Mouse (Mus musculus) kidney, embryonic 14.5 days (tissue): ENCODE measurements around the gene Zdhhc17. TPM values are rescaled to one million over a fixed set of nuclear protein-coding genes. Genes with fewer than 3 reads are reported as not detected.

Experiments
- ATAC-seq: fragments of 200-750 bp; cut with Nextera tagmentation; 2 replicates; pipeline ENCODE4 v1.8.0; 2017; ENCODE audit warnings: moderate number of reproducible peaks, mild to moderate bottlenecking, moderate TSS enrichment, moderate library complexity; ENCODE audit not compliant: low FRiP score, low TSS enrichment
- H3K27ac ChIP-seq: fragments of 300-500 bp; sonication (generic); 2 replicates; pipeline ENCODE4 v1.5.1; 2014; ENCODE audit warnings: low read depth, mild to moderate bottlenecking, low read length, moderate library complexity, mixed read lengths
- H3K27me3 ChIP-seq: fragments of 300-500 bp; sonication (generic); 2 replicates; pipeline ENCODE4 v1.6.1; 2014; ENCODE audit warnings: mild to moderate bottlenecking, low read length; ENCODE audit not compliant: control insufficient read depth, insufficient read depth
- H3K36me3 ChIP-seq: fragments of 300-500 bp; sonication (generic); 2 replicates; pipeline ENCODE4 v1.6.1; 2014; ENCODE audit warnings: low read length, mixed read lengths; ENCODE audit not compliant: control insufficient read depth, insufficient read depth
- H3K4me1 ChIP-seq: fragments of 300-500 bp; sonication (generic); 2 replicates; pipeline ENCODE4 v1.6.1; 2014; ENCODE audit warnings: low read length, mixed read lengths; ENCODE audit not compliant: control insufficient read depth, insufficient read depth
- H3K4me2 ChIP-seq: fragments of 300-500 bp; sonication (generic); replicated peaks from 2 replicates; pipeline ENCODE4 v1.6.1; 2014; ENCODE audit warnings: low read depth, mild to moderate bottlenecking, low read length
- H3K4me3 ChIP-seq: fragments of 300-500 bp; sonication (generic); 2 replicates; pipeline ENCODE4 v1.5.1; 2014; ENCODE audit warnings: mild to moderate bottlenecking, low read length
- H3K9ac ChIP-seq: fragments of 300-500 bp; sonication (generic); 2 replicates; pipeline ENCODE4 v1.6.1; 2014; ENCODE audit warnings: low read depth, mild to moderate bottlenecking, low read length, moderate library complexity
- H3K9me3 ChIP-seq: fragments of 300-500 bp; sonication (generic); 2 replicates; pipeline ENCODE4 v1.6.1; 2016; ENCODE audit warnings: low read length; ENCODE audit not compliant: control insufficient read depth
- WGBS: fragments of 180-500 bp; shearing (Covaris S2); extraction: QIAGEN DNeasy Blood & Tissue Kit; methylation state at CpG from one replicate; pipeline ENCODE4 v1.1.7; 2014; 5-methylcytosine and 5-hydroxymethylcytosine counted together
- polyA plus RNA-seq: library from polyadenylated mRNA; unstranded; fragments of >200 nt; fragmentation: Nextera tagmentation; extraction: Ambion mirVana; gene quantifications from 2 replicates; pipeline ENCODE4 v1.2.1, GENCODE M21; 2014

Gene Zdhhc17
- polyA plus RNA-seq, 1 experiment from 2014 or later = 33.5 TPM

GRCm38 (mm10) chr10:110940740-110941398, 69.1 kb downstream of the Zdhhc17 start:
- Histone ChIP-seq H3K4me3 (no peak overlapping the region), H3K27me3 (no peaks in the 10 kb centered on the region), H3K4me1 (no peaks in the 10 kb centered on the region), H3K9ac (no peak overlapping the region), H3K27ac (no peak overlapping the region), H3K4me2 (no peak overlapping the region), H3K36me3 (peaks cover 61% of the 10 kb centered on the region), H3K9me3 (no peaks in the 10 kb centered on the region)
- ATAC-seq = no peak
- 89% methylated on average over 13 of the region's 13 CpGs for WGBS

DNA sequence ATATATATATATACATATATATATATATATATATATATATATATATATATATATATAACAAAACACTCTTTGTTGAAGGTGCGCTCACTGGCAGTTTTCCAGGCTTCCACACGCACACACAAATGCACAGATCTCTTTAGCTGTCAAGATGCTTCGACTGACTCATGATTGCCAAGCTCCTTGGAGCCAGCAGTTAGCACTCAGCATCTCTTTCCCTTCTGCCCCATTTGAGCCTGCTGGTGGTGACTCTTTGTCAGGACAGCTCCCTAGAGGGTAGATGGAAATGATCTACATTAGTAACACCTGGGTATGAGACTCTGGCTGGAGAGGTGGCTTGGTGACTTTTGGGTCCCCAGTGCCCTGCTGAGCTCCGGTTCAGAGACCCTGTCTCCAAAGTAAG, 70.2 kb downstream of the Zdhhc17 start:
- Histone ChIP-seq H3K9ac (no peak overlapping the region), H3K4me2 (no peak overlapping the region), H3K36me3 (peaks cover 59% of the 10 kb centered on the region), H3K4me3 (no peak overlapping the region), H3K4me1 (no peaks in the 10 kb centered on the region), H3K27me3 (no peaks in the 10 kb centered on the region), H3K27ac (no peak overlapping the region), H3K9me3 (no peaks in the 10 kb centered on the region)
- ATAC-seq = no peak
- 83% methylated on average over 4 of the region's 4 CpGs for WGBS

DNA sequence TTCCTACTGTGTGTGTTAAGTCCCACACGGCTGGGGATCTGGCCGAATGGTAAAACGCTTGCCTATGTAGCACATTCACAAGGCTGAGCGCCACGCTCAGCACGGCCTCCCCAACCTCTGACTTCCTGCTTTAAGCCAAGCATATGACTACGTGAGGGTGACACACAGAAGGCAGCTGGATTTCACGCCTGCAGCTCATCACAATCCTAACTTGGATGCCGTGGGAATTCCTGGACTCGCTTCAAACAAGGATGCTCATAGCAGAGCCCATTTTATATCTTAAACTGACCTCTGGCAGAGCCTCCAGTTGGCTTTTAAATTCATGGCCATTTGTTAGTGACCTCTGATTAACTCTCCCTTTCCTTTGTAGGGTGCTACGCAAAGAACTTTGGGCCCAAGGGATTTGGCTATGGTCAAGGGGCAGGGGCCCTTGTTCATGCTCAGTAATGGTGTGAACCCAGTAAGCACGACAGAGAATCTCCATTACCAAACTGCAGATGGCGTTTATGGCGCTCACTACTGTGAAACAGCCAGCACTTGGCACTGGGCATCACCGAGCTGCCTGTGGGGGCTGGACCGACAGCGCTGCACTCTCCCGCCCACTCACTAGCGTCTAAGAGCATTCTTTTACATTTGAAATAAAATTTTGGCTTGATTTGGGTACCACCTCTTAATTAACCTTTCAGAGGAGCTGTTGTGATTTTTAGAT, 70.9 kb downstream of the Zdhhc17 start:
- Histone ChIP-seq H3K27me3 (no peaks in the 10 kb centered on the region), H3K9me3 (no peaks in the 10 kb centered on the region), H3K36me3 (peaks cover 54% of the 10 kb centered on the region), H3K4me1 (no peaks in the 10 kb centered on the region), H3K4me2 (no peak overlapping the region), H3K4me3 (no peak overlapping the region), H3K9ac (no peak overlapping the region), H3K27ac (no peak overlapping the region)
- WGBS = 80% methylated on average over 19 of the region's 19 CpGs
- ATAC-seq = no peak

- no peaks in the 10 kb centered on the region for H3K4me1 ChIP-seq
- H3K9me3 ChIP-seq = no peaks in the 10 kb centered on the region
- no peaks in the 10 kb centered on the region for H3K27me3 ChIP-seq
- no peak overlapping the region for H3K27ac ChIP-seq
- WGBS = 94% methylated on average over 7 of the region's 7 CpGs
- H3K4me2 ChIP-seq = no peak overlapping the region
- peaks cover 50% of the 10 kb centered on the region for H3K36me3 ChIP-seq
- H3K9ac ChIP-seq = no peak overlapping the region
- no peak for ATAC-seq
- H3K4me3 ChIP-seq = no peak overlapping the region
These were observed 71.6 kb downstream of the Zdhhc17 start for GRCm38 (mm10) chr10:110938361-110938760.

DNA sequence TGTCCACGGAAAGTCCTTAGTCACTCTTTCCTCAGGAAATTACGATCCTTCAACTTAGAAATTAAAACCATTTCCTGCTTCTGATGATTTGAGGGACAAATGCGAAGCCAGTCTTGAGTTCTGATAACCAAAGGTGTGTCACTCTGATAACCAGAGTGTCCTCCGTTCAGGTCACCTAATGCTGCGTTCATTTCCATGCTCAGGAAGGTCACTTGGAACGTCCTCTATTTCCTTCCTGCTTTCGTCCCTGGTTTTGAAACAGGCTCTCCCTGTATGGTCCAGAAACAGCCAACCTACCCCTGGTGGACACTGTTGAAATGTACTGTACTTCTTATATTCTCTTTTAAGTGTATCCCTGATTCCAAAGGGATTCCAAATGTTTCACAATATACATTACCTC, 74.3 kb downstream of the Zdhhc17 start:
- Histone ChIP-seq H3K9ac (no peak overlapping the region), H3K9me3 (no peaks in the 10 kb centered on the region), H3K27ac (no peak overlapping the region), H3K4me2 (no peak overlapping the region), H3K4me1 (peaks cover 15% of the 10 kb centered on the region), H3K27me3 (no peaks in the 10 kb centered on the region), H3K36me3 (peaks cover 31% of the 10 kb centered on the region), H3K4me3 (no peak overlapping the region)
- ATAC-seq = no peak
- 70% methylated on average over 7 of the region's 7 CpGs for WGBS

- H3K4me1 ChIP-seq = peaks cover 19% of the 10 kb centered on the region
- no peak overlapping the region for H3K27ac ChIP-seq
- H3K9ac ChIP-seq = no peak overlapping the region
- H3K36me3 ChIP-seq = peaks cover 29% of the 10 kb centered on the region
- no peaks in the 10 kb centered on the region for H3K9me3 ChIP-seq
- 92% methylated on average over 11 of the region's 11 CpGs for WGBS
- ATAC-seq = no peak; the same call in 1 of the 2 replicates
- no peak overlapping the region for H3K4me2 ChIP-seq
- H3K27me3 ChIP-seq = no peaks in the 10 kb centered on the region
- no peak overlapping the region for H3K4me3 ChIP-seq
These were observed 74.9 kb downstream of the Zdhhc17 start for GRCm38 (mm10) chr10:110935081-110935480.

DNA sequence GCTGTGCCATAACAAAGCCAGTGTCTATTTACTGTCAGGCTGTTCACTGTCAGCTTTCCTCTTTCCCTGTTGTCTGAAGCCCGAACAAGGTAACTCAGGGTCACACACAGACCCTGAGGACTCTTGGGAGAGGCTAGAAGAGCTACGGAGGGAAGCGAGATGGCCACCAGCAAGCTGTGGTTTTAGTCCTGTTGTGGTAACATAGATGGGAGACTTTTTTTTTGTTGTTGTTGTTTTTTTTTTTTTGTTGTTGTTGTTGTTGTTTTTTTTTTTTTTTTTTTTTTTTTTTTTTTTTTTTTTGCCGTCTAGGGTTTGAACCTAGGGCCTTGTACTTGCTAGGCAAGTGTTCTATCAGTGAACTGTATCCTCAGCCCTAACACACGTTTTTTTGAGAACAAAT, 76.4 kb downstream of the Zdhhc17 start:
- Histone ChIP-seq H3K36me3 (peaks cover 18% of the 10 kb centered on the region), H3K9me3 (no peaks in the 10 kb centered on the region), H3K4me1 (peaks cover 21% of the 10 kb centered on the region), H3K27me3 (no peaks in the 10 kb centered on the region), H3K4me3 (no peak overlapping the region), H3K27ac (no peak overlapping the region), H3K9ac (no peak overlapping the region), H3K4me2 (no peak overlapping the region)
- ATAC-seq = no peak
- WGBS = 88% methylated on average over 5 of the region's 5 CpGs

- WGBS = 44% methylated on average over 20 of the region's 20 CpGs
- Histone ChIP-seq H3K9me3 (no peaks in the 10 kb centered on the region), H3K27ac (peak overlapping the region; percentile 34; the same call in 1 of the 2 replicates), H3K9ac (no peak overlapping the region), H3K4me2 (peak overlapping the region; percentile 31), H3K4me3 (no peak overlapping the region; the same call in 1 of the 2 replicates), H3K4me1 (peaks cover 21% of the 10 kb centered on the region), H3K36me3 (peaks cover 6% of the 10 kb centered on the region; the same call in 1 of the 2 replicates), H3K27me3 (no peaks in the 10 kb centered on the region)
- ATAC-seq = peak; percentile 70; the same call in 1 of the 2 replicates
These were observed 77.9 kb downstream of the Zdhhc17 start for GRCm38 (mm10) chr10:110931913-110932560.
